Mouse (Mus musculus): Measurements from ENCODE around the gene Kcp.

GRCm38 (mm10) chr6:29500177-29500576 is 7.6 kb downstream of the Kcp start:
- no peak for TF ChIP-seq RCOR1 (conservative IDR thresholded peaks at IDR 0.05; ENCODE audit: low read depth, low read length)
- TF ChIP-seq USF1 (IDR thresholded peaks at IDR 0.05; ENCODE audit: low read depth, low read length), result no peak
- TF ChIP-seq MAX (IDR thresholded peaks at IDR 0.05; ENCODE audit: low read length), result no peak
- no peak for TF ChIP-seq CTCF (conservative IDR thresholded peaks at IDR 0.05 in 1 of 2, IDR thresholded peaks at IDR 0.05 in 1 of 2; ENCODE audit: low read depth in 2 of 2, low read length in 2 of 2)
- TF ChIP-seq ELF1 (IDR thresholded peaks at IDR 0.05; ENCODE audit: low read depth, low read length), result no peak
- TF ChIP-seq MAZ (IDR thresholded peaks at IDR 0.05; ENCODE audit: low read depth, low read length), result no peak
- no peak for TF ChIP-seq UBTF (IDR thresholded peaks at IDR 0.05; ENCODE audit: low read depth, low read length)
- TF ChIP-seq CHD2 (IDR thresholded peaks at IDR 0.05; ENCODE audit: low read length), result no peak
- TF ChIP-seq POLR2A (IDR thresholded peaks at IDR 0.05; ENCODE audit: low read depth, low read length), result no peak
- TF ChIP-seq EP300 (IDR thresholded peaks at IDR 0.05; ENCODE audit: low read length), result no peak
- TF ChIP-seq HCFC1 (IDR thresholded peaks at IDR 0.05; ENCODE audit: low read depth, low read length), result no peak
- TF ChIP-seq MXI1 (IDR thresholded peaks at IDR 0.05; ENCODE audit: low read depth, low read length), result no peak
- TF ChIP-seq CHD1 (IDR thresholded peaks at IDR 0.05; ENCODE audit: low read depth, low read length), result no peak
- no peak for TF ChIP-seq JUN (IDR thresholded peaks at IDR 0.05; ENCODE audit: insufficient read depth, low read depth, low read length)

Data from CH12.LX (cell line).